Mouse (Mus musculus) C2C12 (cell line): ENCODE measurements around the gene Srsf7. TPM values are rescaled to one million over a fixed set of nuclear protein-coding genes. Genes with fewer than 3 reads are reported as not detected.

Experiments used
- H3K27me3 ChIP-seq: one replicate; pipeline ENCODE4 v1.6.1; 2011; ENCODE audit not compliant: control insufficient read depth, insufficient read depth, insufficient read length
- H3K36me3 ChIP-seq: one replicate; pipeline ENCODE4 v1.6.1; 2011; ENCODE audit not compliant: control insufficient read depth, insufficient read depth
- H3K4me3 ChIP-seq: one replicate; pipeline ENCODE4 v1.5.1; 2011; ENCODE audit warnings: mild to moderate bottlenecking, control low read depth; ENCODE audit not compliant: poor library complexity, insufficient read depth, severe bottlenecking
- H3K79me2 ChIP-seq: one replicate; pipeline ENCODE4 v1.6.1; 2011; ENCODE audit not compliant: control insufficient read depth, insufficient read depth
- H3K79me3 ChIP-seq: one replicate; pipeline ENCODE4 v1.6.1; 2011; ENCODE audit warnings: low read depth, control low read depth
- H3ac ChIP-seq: one replicate; pipeline ENCODE3; 2011; ENCODE audit warnings: low read depth; ENCODE audit not compliant: control insufficient read depth, insufficient read length
- CEBPB ChIP-seq: IDR thresholded peaks from one replicate; pipeline ENCODE4 v1.6.1; 2011; ENCODE audit warnings: low read depth, mild to moderate bottlenecking, control low read depth, moderate library complexity
- CTCF ChIP-seq: IDR thresholded peaks from one replicate; pipeline ENCODE4 v1.5.1; 2011; ENCODE audit not compliant: control insufficient read depth, insufficient read depth, insufficient read length
- FOSL1 ChIP-seq: IDR thresholded peaks from one replicate; pipeline ENCODE4 v1.8.0; 2011; ENCODE audit warnings: mild to moderate bottlenecking, low read length; ENCODE audit not compliant: poor library complexity, insufficient read depth, severe bottlenecking
- MAX ChIP-seq: IDR thresholded peaks from one replicate; pipeline ENCODE4 v1.6.1; 2011; ENCODE audit warnings: mild to moderate bottlenecking, control low read depth
- MYOD1 ChIP-seq: IDR thresholded peaks from one replicate; pipeline ENCODE4 v1.6.1; 2011; ENCODE audit warnings: low read depth; ENCODE audit not compliant: control insufficient read depth, insufficient read length
- MYOG ChIP-seq: IDR thresholded peaks from one replicate; pipeline ENCODE4 v1.6.1; 2011; ENCODE audit not compliant: control insufficient read depth, insufficient read length; ENCODE audit errors: extremely low read depth
- USF1 ChIP-seq: IDR thresholded peaks from one replicate; pipeline ENCODE4 v1.6.1; 2011; ENCODE audit warnings: low read depth, mild to moderate bottlenecking, control low read depth, moderate library complexity
- polyA plus RNA-seq: library from polyadenylated mRNA; unstranded; fragments of >200 nt; fragmentation: generic; extraction: Trizol; gene quantifications from one replicate; pipeline ENCODE4 v1.2.1, GENCODE M21; 2012; ENCODE audit warnings: missing spikeins

Srsf7 gene
- polyA plus RNA-seq, 1 experiment, result 228 TPM

GRCm38 (mm10) chr17:80152767-80153630 lies 54.1 kb downstream of the Srsf7 start:
- H3K79me2 ChIP-seq, result no peaks in the 10 kb centered on the region
- H3ac ChIP-seq, result no peak overlapping the region
- no peaks in the 10 kb centered on the region for H3K36me3 ChIP-seq
- no peaks in the 10 kb centered on the region for H3K79me3 ChIP-seq
- no peak overlapping the region for H3K4me3 ChIP-seq
- no peaks in the 10 kb centered on the region for H3K27me3 ChIP-seq
- TF ChIP-seq MYOD1 (no peak), MYOG (no peak), FOSL1 (no peak)

GRCm38 (mm10) chr17:80151353-80151752 lies 55.8 kb downstream of the Srsf7 start:
- H3K36me3 ChIP-seq, result no peaks in the 10 kb centered on the region
- no peak for TF ChIP-seq CTCF
- no peak for TF ChIP-seq MYOG
- TF ChIP-seq FOSL1, result no peak
- TF ChIP-seq USF1, result no peak
- TF ChIP-seq MAX, result no peak
- TF ChIP-seq CEBPB, result no peak
- no peak for TF ChIP-seq MYOD1
- H3K79me2 ChIP-seq, result no peaks in the 10 kb centered on the region
- H3K79me3 ChIP-seq, result no peaks in the 10 kb centered on the region
- H3K4me3 ChIP-seq, result no peak overlapping the region
- H3K27me3 ChIP-seq, result no peaks in the 10 kb centered on the region
- H3ac ChIP-seq, result no peak overlapping the region

Other genes with a start within 250 kb of the Srsf7 start
- 33.8 TPM for gene Hnrnpll, start 145.0 kb downstream of the Srsf7 start, polyA plus RNA-seq
- gene Galm, start 79.8 kb downstream of the Srsf7 start, polyA plus RNA-seq, result 3.7 TPM
- 0.01 TPM for gene Ttc39d, start 153 bp upstream of the Srsf7 start, polyA plus RNA-seq
- gene Gemin6, start 17.1 kb upstream of the Srsf7 start, polyA plus RNA-seq, result 28.4 TPM
- gene Morn2, start 82.9 kb upstream of the Srsf7 start, polyA plus RNA-seq, result 12.4 TPM
- gene Dhx57, start 83.2 kb upstream of the Srsf7 start, polyA plus RNA-seq, result 6.1 TPM
- not detected for gene Arhgef33, start 100.1 kb upstream of the Srsf7 start, polyA plus RNA-seq
- gene Gm10190, start 166.2 kb upstream of the Srsf7 start, polyA plus RNA-seq, result not detected